11 mouse cellular contexts compared by ENCODE assay signal in the genomic region with DNA sequence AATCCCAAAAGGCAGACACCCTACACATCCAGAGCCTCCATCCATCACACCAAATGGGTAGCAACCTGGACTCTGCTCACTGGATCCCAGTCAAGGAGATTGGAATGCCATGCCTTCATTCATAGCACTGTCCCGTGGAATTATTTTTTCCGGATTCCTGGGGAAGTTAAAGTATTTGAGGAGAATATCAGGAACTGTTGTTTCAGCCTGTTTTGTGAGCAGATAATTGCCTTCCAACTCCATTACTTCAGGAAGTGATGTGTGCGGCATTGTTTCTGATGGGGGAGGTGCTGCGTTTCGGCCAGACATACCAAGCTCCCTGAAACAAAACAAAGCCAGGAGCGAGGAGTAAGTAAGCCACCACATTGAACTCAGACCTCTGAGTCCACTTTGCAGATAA. TPM values are rescaled to one million over a fixed set of nuclear protein-coding genes. Genes with fewer than 3 reads are reported as not detected.
DNase-seq lines count a peak whose midpoint lies in the region; ATAC-seq lines count a peak whose summit lies in the region.
"Had no signal": no experiment of that assay in that cellular context is flagged by ENCODE, and none has a peak within 500 bp of the region (broad histone marks: within the 10 kb centered on the region; RNA-seq: fewer than 3 reads in every experiment).

No protein-coding gene starts in this region.

- H3K9ac ChIP-seq in midbrain, embryonic 11.5 days (ENCODE audit: low read length), result no peak overlapping the region
- no peak overlapping the region for H3K9ac ChIP-seq in heart, embryonic 12.5 days
- no peak overlapping the region for H3K9ac ChIP-seq in forebrain, embryonic 12.5 days
- H3K9ac ChIP-seq in forebrain, embryonic 14.5 days (ENCODE audit: low read length), result no peak overlapping the region
- H3K9ac ChIP-seq: liver, embryonic 14.5 days had no signal

- H3K4me3 ChIP-seq in midbrain, embryonic 11.5 days (ENCODE audit: low read depth, low read length), result no peak overlapping the region
- no peak overlapping the region for H3K4me3 ChIP-seq in midbrain, embryonic 10.5 days
- no peak overlapping the region for H3K4me3 ChIP-seq in heart, embryonic 12.5 days
- no peak overlapping the region for H3K4me3 ChIP-seq in forebrain, embryonic 12.5 days (replicated peaks)
- no peak overlapping the region for H3K4me3 ChIP-seq in forebrain, embryonic 14.5 days (ENCODE audit: low read depth, low read length)

- ATAC-seq in midbrain, embryonic 11.5 days (ENCODE audit: low FRiP score), result no peak
- ATAC-seq in heart, embryonic 12.5 days (ENCODE audit: insufficient number of reproducible peaks, low FRiP score), result peak; percentile 83
- ATAC-seq in forebrain, embryonic 12.5 days (ENCODE audit: low FRiP score), result no peak
- ATAC-seq in forebrain, embryonic 14.5 days, result no peak
- ATAC-seq: activated CD4-positive, CD25-positive, alpha-beta regulatory T cell, adult 4 months had no signal

- no peak overlapping the region for H3K4me2 ChIP-seq in midbrain, embryonic 11.5 days
- peak overlapping the region; percentile 25; the same call in 1 of the 2 replicates for H3K4me2 ChIP-seq in heart, embryonic 12.5 days
- H3K4me2 ChIP-seq in forebrain, embryonic 12.5 days, result no peak overlapping the region
- no peak overlapping the region for H3K4me2 ChIP-seq in forebrain, embryonic 14.5 days (ENCODE audit: low read length)

- H3K27me3 ChIP-seq in midbrain, embryonic 11.5 days (ENCODE audit: control insufficient read depth, insufficient read depth, low read length), result no peaks in the 10 kb centered on the region
- no peaks in the 10 kb centered on the region for H3K27me3 ChIP-seq in midbrain, embryonic 10.5 days (ENCODE audit: low read depth, poor library complexity, severe bottlenecking)
- no peaks in the 10 kb centered on the region for H3K27me3 ChIP-seq in heart, embryonic 12.5 days (replicated peaks)
- no peaks in the 10 kb centered on the region; the same call in 1 of the 2 replicates for H3K27me3 ChIP-seq in forebrain, embryonic 12.5 days
- no peaks in the 10 kb centered on the region for H3K27me3 ChIP-seq in forebrain, embryonic 14.5 days (replicated peaks; ENCODE audit: control insufficient read depth, insufficient read depth, low read length)

- no peaks in the 10 kb centered on the region for H3K36me3 ChIP-seq in midbrain, embryonic 11.5 days (ENCODE audit: control insufficient read depth, insufficient read depth, low read length)
- H3K36me3 ChIP-seq in midbrain, embryonic 10.5 days, result no peaks in the 10 kb centered on the region
- H3K36me3 ChIP-seq in heart, embryonic 12.5 days, result no peaks in the 10 kb centered on the region
- no peaks in the 10 kb centered on the region for H3K36me3 ChIP-seq in forebrain, embryonic 12.5 days (replicated peaks)
- H3K36me3 ChIP-seq in forebrain, embryonic 14.5 days (ENCODE audit: control insufficient read depth, insufficient read depth, low read length), result no peaks in the 10 kb centered on the region

- peak; percentile 78 for DNase-seq in midbrain, embryonic 11.5 days (ENCODE audit: low spot score, missing footprints)
- DNase-seq in midbrain, embryonic 10.5 days (ENCODE audit: low spot score), result no peak
- peak; percentile 51 for DNase-seq in kidney, postnatal 10 days
- no peak for DNase-seq in adrenal gland, postnatal 25 days
- DNase-seq in liver, result no peak
- no peak for DNase-seq in forebrain, embryonic 14.5 days (ENCODE audit: low spot score)
- DNase-seq: thymus, postnatal 14 days had no signal

- 56% methylated on average over 6 of the region's 6 CpGs for WGBS in midbrain, embryonic 11.5 days
- 59% methylated on average over 6 of the region's 6 CpGs for WGBS in midbrain, embryonic 10.5 days
- 24% methylated on average over 6 of the region's 6 CpGs for WGBS in heart, embryonic 12.5 days
- 46% methylated on average over 6 of the region's 6 CpGs for whole genome bisulfite sequencing in forebrain, embryonic 12.5 days
- 49% methylated on average over 6 of the region's 6 CpGs for WGBS in forebrain, embryonic 14.5 days

- no peaks in the 10 kb centered on the region for H3K4me1 ChIP-seq in midbrain, embryonic 11.5 days (ENCODE audit: control insufficient read depth, insufficient read depth, low read length)
- peaks cover 11% of the 10 kb centered on the region for H3K4me1 ChIP-seq in midbrain, embryonic 10.5 days
- H3K4me1 ChIP-seq in heart, embryonic 12.5 days (replicated peaks), result peaks cover 35% of the 10 kb centered on the region
- H3K4me1 ChIP-seq in forebrain, embryonic 12.5 days, result peaks cover 5% of the 10 kb centered on the region; the same call in 1 of the 2 replicates
- no peaks in the 10 kb centered on the region for H3K4me1 ChIP-seq in forebrain, embryonic 14.5 days (ENCODE audit: control insufficient read depth, insufficient read depth, low read length)

- no peak overlapping the region for H3K27ac ChIP-seq in midbrain, embryonic 11.5 days (ENCODE audit: low read depth, low read length)
- no peak overlapping the region for H3K27ac ChIP-seq in midbrain, embryonic 10.5 days (replicated peaks)
- H3K27ac ChIP-seq in heart, embryonic 12.5 days (ENCODE audit: poor library complexity, severe bottlenecking), result peak overlapping the region; percentile 40; the same call in 1 of the 2 replicates
- no peak overlapping the region for H3K27ac ChIP-seq in forebrain, embryonic 12.5 days
- no peak overlapping the region for H3K27ac ChIP-seq in forebrain, embryonic 14.5 days (ENCODE audit: low read depth, low read length)
- H3K27ac ChIP-seq: liver, embryonic 14.5 days had no signal

- H3K9me3 ChIP-seq in midbrain, embryonic 11.5 days (ENCODE audit: control insufficient read depth, low read length), result no peaks in the 10 kb centered on the region
- H3K9me3 ChIP-seq in midbrain, embryonic 10.5 days (replicated peaks), result no peaks in the 10 kb centered on the region
- H3K9me3 ChIP-seq in heart, embryonic 12.5 days (replicated peaks), result no peaks in the 10 kb centered on the region
- no peaks in the 10 kb centered on the region for H3K9me3 ChIP-seq in forebrain, embryonic 12.5 days
- H3K9me3 ChIP-seq in forebrain, embryonic 14.5 days (replicated peaks; ENCODE audit: control insufficient read depth, low read length), result no peaks in the 10 kb centered on the region

RNA-seq across cellular contexts. Expression of a gene that starts 41.8 kb away (rescaled TPM):
- polyA plus RNA-seq in midbrain, embryonic 11.5 days (2014; fragmentation: Nextera tagmentation; extraction: Ambion mirVana), result 28.6 and 29.5 TPM in 2 replicates
- polyA plus RNA-seq in midbrain, embryonic 10.5 days (2016; fragmentation: Nextera tagmentation; extraction: Ambion mirVana), result 26.7 and 27.8 TPM in 2 replicates
- 16.9 and 17.8 TPM in 2 replicates for polyA plus RNA-seq in heart, embryonic 12.5 days (2016; fragmentation: Nextera tagmentation; extraction: Ambion mirVana)
- 13.8 and 24.4 TPM in 2 replicates for total RNA-seq in adrenal gland, postnatal 25 days (2021)
- 22.3 and 24.9 TPM in 2 replicates for polyA plus RNA-seq in forebrain, embryonic 12.5 days (2016; fragmentation: Nextera tagmentation; extraction: Ambion mirVana)
- polyA plus RNA-seq in forebrain, embryonic 14.5 days (2014; fragmentation: Nextera tagmentation; extraction: Ambion mirVana), result 21.6 and 24.6 TPM in 2 replicates

Comparison
In these comparisons a context has a peak if more than half of its experiments do, and no peak if none do; other contexts are left out.
1. DNase-seq: peak in midbrain, embryonic 11.5 days (single experiment) and kidney, postnatal 10 days (single experiment); none in midbrain, embryonic 10.5 days (single experiment), adrenal gland, postnatal 25 days (single experiment), liver (single experiment) and forebrain, embryonic 14.5 days (single experiment).